Mouse (Mus musculus) erythroblast, embryonic 14.5 days (primary cell): ENCODE measurements around the gene Vdac1.

ENCODE experiments used
- GATA1 ChIP-seq: IDR thresholded peaks from 2 replicates; pipeline ENCODE4 v1.6.1; 2012; ENCODE audit warnings: low read length, inconsistent platforms, mixed read lengths
- TAL1 ChIP-seq: IDR thresholded peaks from 3 replicates; pipeline ENCODE4 v1.6.1; 2012; ENCODE audit warnings: low read length, inconsistent platforms, mixed read lengths

GRCm38 (mm10) chr11:52433076-52433796 is 72.6 kb downstream of the Vdac1 start:
- TF ChIP-seq TAL1 (no peak), GATA1 (no peak)
